Mouse (Mus musculus) liver, adult 10 weeks (tissue): Measurements from ENCODE around the gene Kctd11. TPM values are rescaled to one million over a fixed set of nuclear protein-coding genes. Genes with fewer than 3 reads are reported as not detected.

Experiments used
- polyA plus RNA-seq: library from polyadenylated mRNA; stranded (reverse); fragments of 350-450 nt; fragmentation: Illumina TruSeq; extraction: RNeasy Lipid Tissue Mini Kit (QIAGEN cat#74804); gene quantifications from one replicate; pipeline ENCODE4 v1.2.3, GENCODE M21; 2014; ENCODE audit warnings: low read depth, low replicate concordance

Kctd11 gene
- 0.42 TPM for polyA plus RNA-seq

GRCm38 (mm10) chr11:69880853-69881603 is at the start of gene Kctd11:
TSS of gene Kctd11 (minus strand) at chr11:69881406.

GRCm38 (mm10) chr11:69921114-69922011 is 40.2 kb upstream of the Kctd11 start, which contains the start of gene Eif5a:
TSS of gene Eif5a (minus strand) at chr11:69921958.

DNA sequence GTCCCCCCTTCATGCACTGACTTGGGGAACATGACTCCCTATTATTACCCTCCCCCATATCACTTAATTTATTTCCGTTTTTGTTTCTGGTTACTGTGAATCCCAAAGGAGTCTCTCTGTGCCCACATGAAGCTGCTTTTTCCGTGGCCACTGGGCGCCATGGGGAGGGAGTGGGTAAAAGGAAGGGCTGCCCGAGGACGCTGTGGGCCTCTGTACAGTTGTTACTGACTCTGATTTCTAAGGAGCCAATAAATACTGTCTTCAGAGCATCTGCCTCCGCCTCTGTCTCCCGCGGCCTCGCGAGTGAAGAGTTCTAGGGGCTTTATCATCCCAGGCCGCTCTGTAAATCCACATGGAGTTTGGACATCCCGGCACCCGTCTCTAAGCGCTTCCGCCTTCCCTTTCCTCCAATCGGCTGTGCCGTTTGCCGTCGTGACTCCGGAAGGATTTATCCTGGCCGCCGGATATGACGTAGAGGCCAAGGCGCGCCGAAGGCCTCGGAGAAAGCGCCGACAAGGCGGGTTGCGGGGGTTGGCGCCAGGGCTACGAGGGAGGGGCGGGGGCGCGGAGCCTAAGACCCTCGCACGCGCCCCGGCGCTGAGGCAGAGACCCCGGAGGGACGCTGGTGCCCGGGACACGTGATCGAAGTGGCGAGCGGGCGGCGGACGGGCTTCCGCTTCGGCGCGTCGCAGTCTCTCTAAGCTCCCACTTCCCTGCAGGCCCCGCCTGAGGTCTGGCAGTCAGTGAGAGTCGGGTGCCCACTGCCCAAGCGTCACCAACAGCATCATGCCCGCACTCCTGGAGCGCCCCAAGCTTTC is 32.6 kb upstream of the Kctd11 start, which contains the start of gene Gps2:
Gps2 (plus strand) TSS at position 335 of the 818 bp plus-strand sequence.

GRCm38 (mm10) chr11:69900471-69901405 is 19.5 kb upstream of the Kctd11 start, which contains the start of the genes 2810408A11Rik and Neurl4:
TSS of gene 2810408A11Rik (minus strand) at chr11:69900987.
TSS of gene Neurl4 (plus strand) at chr11:69901072.

DNA sequence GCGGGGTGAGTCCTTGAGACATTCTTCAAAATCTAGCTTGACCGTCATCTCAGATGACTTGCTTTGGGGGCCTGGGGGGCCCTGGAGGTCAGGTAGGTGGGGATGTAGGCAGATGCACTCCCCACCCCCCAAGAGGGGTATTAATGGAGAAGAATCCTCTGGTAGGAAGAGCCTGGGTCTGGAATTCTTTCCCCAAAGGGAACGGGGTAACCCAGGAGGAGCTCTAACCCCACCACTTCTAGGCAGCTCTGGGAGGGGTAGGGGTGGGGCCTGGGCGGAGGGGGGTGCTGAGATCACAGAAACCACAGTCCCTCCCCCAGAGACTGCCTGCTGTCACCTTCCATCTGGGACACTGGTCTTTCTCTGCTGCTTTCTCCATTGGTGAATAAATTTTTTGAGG is 14.1 kb upstream of the Kctd11 start, which contains the start of gene Acap1:
Acap1 (minus strand) TSS at position 249 of the 400 bp plus-strand sequence.

GRCm38 (mm10) chr11:69877878-69878277 is 3.3 kb downstream of the Kctd11 start, which contains the start of gene Tmem95:
TSS of gene Tmem95 (minus strand) at chr11:69878018.

GRCm38 (mm10) chr11:69858113-69858998 is 22.9 kb downstream of the Kctd11 start, which contains the start of gene Tnk1:
TSS of gene Tnk1 (minus strand) at chr11:69858730.

GRCm38 (mm10) chr11:69846198-69846680 is 35.0 kb downstream of the Kctd11 start, which contains the start of gene Plscr3:
TSS of gene Plscr3 (plus strand) at chr11:69846376.

GRCm38 (mm10) chr11:69837952-69838713 is 43.1 kb downstream of the Kctd11 start, which contains the start of gene Tmem256:
TSS of gene Tmem256 (plus strand) at chr11:69838514.

GRCm38 (mm10) chr11:69837604-69837951 is 43.6 kb downstream of the Kctd11 start, which contains the start of gene Nlgn2:
TSS of gene Nlgn2 (minus strand) at chr11:69837784.

Other genes starting within 250 kb of the Kctd11 start
- gene Fxr2, start 248.4 kb downstream of the Kctd11 start, polyA plus RNA-seq = 7.8 TPM
- not detected for gene Sox15, start 226.1 kb downstream of the Kctd11 start, polyA plus RNA-seq
- gene Mpdu1, start 218.8 kb downstream of the Kctd11 start, polyA plus RNA-seq = 22.1 TPM
- gene Cd68, start 215.3 kb downstream of the Kctd11 start, polyA plus RNA-seq = 3.8 TPM
- 340 TPM for gene Eif4a1, start 209.0 kb downstream of the Kctd11 start, polyA plus RNA-seq
- 33.7 TPM for gene Senp3, start 199.3 kb downstream of the Kctd11 start, polyA plus RNA-seq
- gene Tnfsf13, start 195.6 kb downstream of the Kctd11 start, polyA plus RNA-seq = 2.8 TPM
- gene Tnfsf12, start 185.6 kb downstream of the Kctd11 start, polyA plus RNA-seq = 1.5 TPM
- not detected for gene Tnfsfm13, start 185.3 kb downstream of the Kctd11 start, polyA plus RNA-seq
- 7.7 TPM for gene Polr2a, start 122.8 kb downstream of the Kctd11 start, polyA plus RNA-seq
- gene Slc35g3, start 119.4 kb downstream of the Kctd11 start, polyA plus RNA-seq = not detected
- 4.1 TPM for gene Zbtb4, start 115.5 kb downstream of the Kctd11 start, polyA plus RNA-seq
- 0.58 TPM for gene Chrnb1, start 85.5 kb downstream of the Kctd11 start, polyA plus RNA-seq
- gene Fgf11, start 79.5 kb downstream of the Kctd11 start, polyA plus RNA-seq = 0.29 TPM
- 3.6 TPM for gene Tmem102, start 75.8 kb downstream of the Kctd11 start, polyA plus RNA-seq
- not detected for gene Gm39566, start 66.1 kb downstream of the Kctd11 start, polyA plus RNA-seq
- gene Spem2, start 62.9 kb downstream of the Kctd11 start, polyA plus RNA-seq = not detected
- not detected for gene Spem1, start 59.2 kb downstream of the Kctd11 start, polyA plus RNA-seq
- 0.11 TPM for gene Nlgn2, start 43.6 kb downstream of the Kctd11 start, polyA plus RNA-seq
- gene Tmem256, start 42.9 kb downstream of the Kctd11 start, polyA plus RNA-seq = 58.8 TPM
- gene Plscr3, start 35.0 kb downstream of the Kctd11 start, polyA plus RNA-seq = 1.1 TPM
- gene Tnk1, start 22.7 kb downstream of the Kctd11 start, polyA plus RNA-seq = not detected
- not detected for gene Tmem95, start 3.4 kb downstream of the Kctd11 start, polyA plus RNA-seq
- 0.40 TPM for gene Acap1, start 14.1 kb upstream of the Kctd11 start, polyA plus RNA-seq
- gene 2810408A11Rik, start 19.6 kb upstream of the Kctd11 start, polyA plus RNA-seq = not detected
- gene Neurl4, start 19.7 kb upstream of the Kctd11 start, polyA plus RNA-seq = 3.0 TPM
- gene Gps2, start 32.5 kb upstream of the Kctd11 start, polyA plus RNA-seq = 9.6 TPM
- 155 TPM for gene Eif5a, start 40.6 kb upstream of the Kctd11 start, polyA plus RNA-seq
- not detected for gene Ybx2, start 54.4 kb upstream of the Kctd11 start, polyA plus RNA-seq
- gene Slc2a4, start 66.8 kb upstream of the Kctd11 start, polyA plus RNA-seq = not detected
- gene Cldn7, start 83.4 kb upstream of the Kctd11 start, polyA plus RNA-seq = 0.40 TPM
- gene Ctdnep1, start 99.8 kb upstream of the Kctd11 start, polyA plus RNA-seq = 25.5 TPM
- 9.7 TPM for gene Elp5, start 101.1 kb upstream of the Kctd11 start, polyA plus RNA-seq
- 367 TPM for gene Gabarap, start 109.7 kb upstream of the Kctd11 start, polyA plus RNA-seq
- 7.1 TPM for gene Phf23, start 114.4 kb upstream of the Kctd11 start, polyA plus RNA-seq
- 0.37 TPM for gene Dvl2, start 119.2 kb upstream of the Kctd11 start, polyA plus RNA-seq
- 60.6 TPM for gene Acadvl, start 134.0 kb upstream of the Kctd11 start, polyA plus RNA-seq
- 0.13 TPM for gene Dlg4, start 135.5 kb upstream of the Kctd11 start, polyA plus RNA-seq
- 171 TPM for gene Asgr1, start 172.7 kb upstream of the Kctd11 start, polyA plus RNA-seq
- gene Asgr2, start 211.2 kb upstream of the Kctd11 start, polyA plus RNA-seq = 93.1 TPM
- gene Mgl2, start 248.9 kb upstream of the Kctd11 start, polyA plus RNA-seq = 0.24 TPM